Mouse (Mus musculus) erythroblast, embryonic 14.5 days (primary cell): Measurements from ENCODE around the gene Cmip. TPM values are rescaled to one million over a fixed set of nuclear protein-coding genes. Genes with fewer than 3 reads are reported as not detected.

ENCODE experiments used
- H3K27me3 ChIP-seq: 2 replicates; pipeline ENCODE4 v1.6.1; 2012; ENCODE audit warnings: inconsistent platforms; ENCODE audit not compliant: control insufficient read depth
- H3K36me3 ChIP-seq: 2 replicates; pipeline ENCODE4 v1.6.1; 2012; ENCODE audit warnings: mild to moderate bottlenecking, inconsistent platforms; ENCODE audit not compliant: control insufficient read depth
- H3K4me1 ChIP-seq: 2 replicates; pipeline ENCODE4 v1.6.1; 2012; ENCODE audit warnings: inconsistent platforms; ENCODE audit not compliant: control insufficient read depth
- H3K4me3 ChIP-seq: replicated peaks from 2 replicates; pipeline ENCODE3; 2012; ENCODE audit warnings: moderate library complexity, mild to moderate bottlenecking, inconsistent platforms
- H3K9me3 ChIP-seq: 2 replicates; pipeline ENCODE4 v1.6.1; 2012; ENCODE audit warnings: low read length, inconsistent platforms, mixed read lengths; ENCODE audit not compliant: control insufficient read depth
- GATA1 ChIP-seq: IDR thresholded peaks from 2 replicates; pipeline ENCODE4 v1.6.1; 2012; ENCODE audit warnings: low read length, inconsistent platforms, mixed read lengths
- TAL1 ChIP-seq: IDR thresholded peaks from 3 replicates; pipeline ENCODE4 v1.6.1; 2012; ENCODE audit warnings: low read length, inconsistent platforms, mixed read lengths
- polyA plus RNA-seq: library from polyadenylated mRNA; stranded (reverse); fragments of >175 nt; gene quantifications from 2 replicates; pipeline ENCODE4 v1.2.3, GENCODE M21; 2012

Cmip gene
- polyA plus RNA-seq, 1 experiment = 8.2 TPM

DNA sequence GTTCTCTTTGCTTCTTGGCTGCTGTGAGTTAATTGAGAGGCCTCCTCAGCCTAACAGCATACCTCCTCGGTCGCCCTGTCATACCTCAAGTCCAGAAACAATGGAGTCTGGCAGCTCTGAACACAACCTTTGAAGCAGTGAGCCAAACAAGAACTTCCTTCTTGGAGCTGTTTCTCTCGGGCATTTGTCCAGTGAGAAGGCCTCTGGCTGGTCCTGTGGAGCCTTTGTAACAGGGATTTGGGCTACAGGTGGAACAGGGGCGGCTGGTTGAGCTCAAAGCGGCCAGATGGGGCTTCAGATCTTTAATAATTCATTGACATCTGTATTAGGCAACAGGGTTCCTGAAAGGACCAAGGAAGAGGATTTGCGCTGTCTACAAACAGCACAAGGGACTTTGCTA is 137.0 kb downstream of the Cmip start:
- no peak overlapping the region for H3K4me3 ChIP-seq

DNA sequence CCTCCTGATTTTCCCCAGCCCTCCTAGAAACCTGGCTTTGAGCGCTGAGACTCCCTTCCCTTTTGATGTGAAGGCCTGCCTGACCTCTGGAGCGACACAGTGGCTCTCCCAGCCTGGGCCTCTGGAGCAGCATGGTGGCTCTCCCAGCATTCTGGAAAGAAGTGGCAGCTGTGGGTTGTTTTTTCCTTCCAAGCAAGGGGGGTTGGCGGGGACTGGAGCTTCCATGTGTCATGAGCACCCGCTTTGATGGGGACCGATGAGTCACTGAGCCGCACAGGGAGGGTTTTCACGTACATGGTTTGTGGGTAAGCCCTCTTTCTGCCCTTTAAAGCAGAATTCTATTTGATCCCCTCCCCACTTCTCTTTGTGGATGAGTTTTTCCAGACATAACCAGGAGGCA is 138.2 kb downstream of the Cmip start:
- H3K9me3 ChIP-seq = no peaks in the 10 kb centered on the region
- H3K4me1 ChIP-seq = no peaks in the 10 kb centered on the region
- no peaks in the 10 kb centered on the region for H3K27me3 ChIP-seq
- H3K36me3 ChIP-seq = peaks cover 57% of the 10 kb centered on the region
- H3K4me3 ChIP-seq = no peak overlapping the region
- no peak for TF ChIP-seq TAL1

More for the DNA sequence above, 137.0 kb downstream of the Cmip start:
- no peak for TF ChIP-seq TAL1
- TF ChIP-seq GATA1 = no peak
- Histone ChIP-seq H3K36me3 (peaks cover 64% of the 10 kb centered on the region), H3K27me3 (no peaks in the 10 kb centered on the region), H3K4me1 (no peaks in the 10 kb centered on the region), H3K9me3 (no peaks in the 10 kb centered on the region)

DNA sequence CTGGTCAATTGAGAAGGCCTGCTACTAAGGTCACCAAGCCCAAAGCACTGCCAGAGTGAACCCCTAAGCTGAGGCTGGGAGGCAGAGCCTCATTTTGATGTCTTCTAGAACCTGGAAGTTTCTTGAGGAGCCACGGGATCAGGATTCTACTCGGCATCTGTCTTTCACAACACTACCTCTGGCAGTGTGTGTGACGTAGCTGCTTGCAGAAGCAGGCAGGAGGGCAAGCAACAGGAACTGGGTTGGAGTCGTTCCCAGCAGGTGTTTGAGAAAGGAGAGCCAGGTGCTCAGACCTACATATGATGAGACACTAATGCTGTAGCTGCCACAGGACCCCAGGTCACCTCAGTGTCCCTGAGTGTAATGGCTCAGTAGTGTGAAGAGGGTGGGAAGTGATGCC is 140.0 kb downstream of the Cmip start:
- Histone ChIP-seq H3K27me3 (no peaks in the 10 kb centered on the region), H3K9me3 (no peaks in the 10 kb centered on the region), H3K36me3 (peaks cover 56% of the 10 kb centered on the region), H3K4me3 (no peak overlapping the region), H3K4me1 (0 out of 2 replicates have a peak, but pooled peaks cover 1% of the 10 kb centered on the region)
- no peak for TF ChIP-seq GATA1
- no peak for TF ChIP-seq TAL1

DNA sequence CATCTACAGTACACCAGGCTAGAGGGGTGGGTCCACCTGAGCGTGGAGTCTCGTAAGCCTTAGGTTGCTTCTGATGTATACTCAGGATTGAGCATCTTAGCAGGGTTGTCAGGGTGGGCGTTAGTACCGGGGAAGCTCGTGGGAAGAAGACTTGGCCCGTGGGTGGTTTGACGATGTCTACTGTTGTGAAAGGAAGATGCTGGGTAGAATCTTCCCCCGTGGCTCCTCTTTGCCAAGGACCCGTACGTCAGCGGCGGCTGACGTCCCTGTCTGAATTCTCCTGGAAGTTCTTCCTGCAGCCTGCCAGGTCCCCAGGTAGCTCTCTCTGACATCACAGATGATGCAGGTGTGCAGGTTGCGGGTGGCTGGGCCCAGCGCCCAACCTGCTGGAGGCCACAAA is 140.9 kb downstream of the Cmip start:
- H3K36me3 ChIP-seq = peaks cover 51% of the 10 kb centered on the region
- H3K4me1 ChIP-seq = 0 out of 2 replicates have a peak, but pooled peaks cover 1% of the 10 kb centered on the region
- H3K27me3 ChIP-seq = no peaks in the 10 kb centered on the region
- TF ChIP-seq TAL1 = no peak
- TF ChIP-seq GATA1 = no peak
- H3K9me3 ChIP-seq = no peaks in the 10 kb centered on the region
- no peak overlapping the region for H3K4me3 ChIP-seq

DNA sequence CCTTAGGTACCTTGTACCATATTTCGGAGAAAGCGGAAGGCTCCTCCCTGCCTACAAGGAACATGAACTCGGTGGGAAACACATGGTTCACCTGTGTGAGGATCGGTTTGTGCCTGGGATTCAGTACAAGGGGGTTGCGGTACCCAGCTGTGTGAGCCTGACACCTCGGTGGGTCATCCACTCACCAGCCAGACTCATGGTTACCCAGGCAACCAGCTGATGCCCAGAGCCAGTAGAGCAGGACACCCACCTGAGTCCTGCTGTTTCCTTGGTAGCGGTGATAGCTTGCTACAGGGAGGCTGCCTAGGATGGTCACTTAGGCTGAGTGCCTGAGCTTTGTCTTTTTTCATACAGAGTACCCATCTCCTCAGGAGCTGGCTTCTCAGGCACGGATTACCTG is 142.4 kb downstream of the Cmip start:
- H3K36me3 ChIP-seq = peaks cover 45% of the 10 kb centered on the region

DNA sequence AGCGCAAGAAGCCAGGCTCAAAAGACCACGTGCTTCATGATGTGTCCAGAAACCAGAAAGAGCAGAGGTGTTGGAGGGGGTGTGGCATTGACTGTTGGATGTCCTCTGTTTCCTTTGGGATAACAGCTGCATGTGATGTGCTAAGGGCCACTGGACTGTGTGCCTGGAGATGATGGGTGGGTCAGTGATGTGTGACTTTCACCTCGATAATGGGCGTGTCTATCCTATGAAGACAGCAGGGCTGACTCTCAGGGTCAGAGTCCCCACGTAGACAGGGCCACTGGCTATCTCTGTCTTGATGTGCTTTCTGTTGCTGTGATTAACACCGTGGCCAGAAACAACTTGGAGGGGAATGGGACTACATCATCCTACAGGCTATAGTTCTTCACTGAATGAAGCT is 144.0 kb downstream of the Cmip start:
- Histone ChIP-seq H3K4me1 (peaks cover 9% of the 10 kb centered on the region), H3K27me3 (no peaks in the 10 kb centered on the region), H3K9me3 (no peaks in the 10 kb centered on the region), H3K4me3 (no peak overlapping the region), H3K36me3 (peaks cover 32% of the 10 kb centered on the region)
- TF ChIP-seq TAL1 = no peak
- no peak for TF ChIP-seq GATA1

More for the DNA sequence above, 142.4 kb downstream of the Cmip start:
- Histone ChIP-seq H3K4me3 (no peak overlapping the region), H3K9me3 (no peaks in the 10 kb centered on the region), H3K4me1 (peaks cover 9% of the 10 kb centered on the region), H3K27me3 (no peaks in the 10 kb centered on the region)
- TF ChIP-seq GATA1 (no peak), TAL1 (no peak)

DNA sequence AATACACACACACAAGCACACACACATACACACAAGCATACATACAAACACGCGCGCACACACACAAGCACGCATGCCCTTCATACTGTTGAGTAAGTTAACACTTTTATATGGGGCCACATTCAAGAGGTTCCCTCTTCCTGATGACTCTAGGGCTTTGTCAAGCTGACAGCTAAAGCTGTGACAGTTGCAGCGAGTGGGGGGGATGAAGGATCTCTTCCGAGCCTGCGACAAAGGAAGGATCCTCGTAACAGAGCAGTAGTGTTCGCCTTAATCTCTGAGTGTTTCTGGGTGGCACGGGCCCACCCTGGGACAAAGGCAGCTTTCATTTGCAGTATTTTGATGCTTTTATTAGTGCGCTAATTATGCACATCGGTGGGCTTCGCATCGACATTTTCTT is 145.0 kb downstream of the Cmip start:
- peaks cover 9% of the 10 kb centered on the region for H3K4me1 ChIP-seq
- H3K36me3 ChIP-seq = peaks cover 28% of the 10 kb centered on the region
- no peak for TF ChIP-seq GATA1
- no peak for TF ChIP-seq TAL1
- H3K4me3 ChIP-seq = no peak overlapping the region
- no peaks in the 10 kb centered on the region for H3K9me3 ChIP-seq
- H3K27me3 ChIP-seq = no peaks in the 10 kb centered on the region

DNA sequence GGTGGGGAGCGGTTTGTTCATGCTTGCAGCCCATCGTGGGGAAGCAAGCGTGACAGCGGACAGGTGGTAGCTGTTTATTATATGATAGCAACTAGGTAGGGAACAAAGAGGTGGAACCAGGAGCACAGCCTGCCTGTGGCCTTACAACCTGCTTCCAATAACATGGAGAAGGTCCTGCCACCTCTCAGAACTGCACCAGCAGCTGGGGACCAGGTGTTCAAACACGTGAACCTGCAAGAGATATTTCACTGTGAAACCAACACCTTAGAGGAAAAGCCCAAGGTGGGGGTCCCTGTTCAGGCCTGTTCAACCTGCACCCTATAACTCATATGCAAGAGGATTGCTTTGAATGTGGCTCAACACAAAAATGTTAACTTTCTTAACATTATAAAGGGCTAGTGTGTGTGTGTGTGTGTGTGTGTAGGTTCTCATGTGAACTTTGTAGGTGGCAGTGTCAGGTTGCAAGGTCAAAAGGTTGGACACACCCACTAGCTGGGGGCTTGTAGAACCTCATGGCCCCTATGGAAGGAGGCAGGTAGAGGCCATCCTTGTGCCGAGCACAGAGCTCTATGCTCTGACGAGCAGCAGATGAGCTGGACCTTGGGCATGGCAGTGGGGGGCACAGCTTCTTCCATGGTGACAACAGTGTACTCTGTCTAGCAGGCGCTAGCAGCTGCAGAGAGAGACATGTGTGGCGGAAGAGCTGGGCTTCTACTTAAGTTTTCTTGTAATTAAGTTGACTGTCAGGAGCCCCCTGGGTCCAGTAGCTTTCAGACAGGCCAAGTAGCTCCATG is 146.2 kb downstream of the Cmip start:
- no peak for TF ChIP-seq GATA1
- TF ChIP-seq TAL1 = no peak
- H3K9me3 ChIP-seq = no peaks in the 10 kb centered on the region
- H3K4me3 ChIP-seq = no peak overlapping the region
- H3K4me1 ChIP-seq = peaks cover 9% of the 10 kb centered on the region
- peaks cover 25% of the 10 kb centered on the region for H3K36me3 ChIP-seq
- no peaks in the 10 kb centered on the region for H3K27me3 ChIP-seq

DNA sequence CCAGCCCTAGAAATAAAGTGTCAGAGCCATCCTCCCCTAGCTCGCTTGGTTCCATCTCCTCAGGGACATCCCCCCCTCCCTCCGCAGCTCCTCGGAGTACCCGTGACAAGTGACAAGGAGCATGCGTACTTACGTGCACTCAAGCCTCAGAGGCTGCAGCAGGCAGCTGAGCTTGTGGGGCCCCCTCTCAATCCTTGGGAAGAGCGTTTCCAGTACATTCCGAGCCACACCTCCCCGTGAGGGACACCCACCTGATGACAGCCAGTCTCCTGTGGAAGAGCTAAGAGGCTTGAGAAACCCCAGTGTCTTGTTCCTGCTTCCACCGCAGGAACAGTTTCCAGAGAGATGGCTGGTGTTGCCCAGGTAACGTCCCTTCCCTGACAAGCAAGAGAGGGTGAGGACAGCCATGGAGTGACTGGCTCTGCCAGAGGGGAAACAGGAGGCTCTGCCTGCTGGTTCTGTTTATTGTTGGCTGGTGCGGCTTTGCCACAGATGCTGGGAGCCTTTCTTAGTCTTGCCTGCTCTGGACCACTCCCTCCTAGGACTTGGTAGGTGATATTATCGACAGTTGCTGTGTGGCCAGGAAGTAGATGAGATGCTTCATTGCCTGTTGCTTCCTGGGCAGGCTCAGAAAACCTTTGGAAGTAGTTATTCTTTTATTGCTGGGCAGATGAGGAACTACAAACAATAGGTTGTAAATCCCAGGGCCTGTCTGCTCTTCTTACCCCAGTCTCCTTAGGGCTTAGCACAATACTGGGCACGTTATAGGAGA is 147.0 kb downstream of the Cmip start:
- Histone ChIP-seq H3K9me3 (no peaks in the 10 kb centered on the region), H3K27me3 (no peaks in the 10 kb centered on the region), H3K4me1 (peaks cover 10% of the 10 kb centered on the region), H3K4me3 (no peak overlapping the region), H3K36me3 (peaks cover 24% of the 10 kb centered on the region)
- TF ChIP-seq TAL1 = no peak
- TF ChIP-seq GATA1 = no peak
